Comparison of ENCODE assay signal across 22 mouse cellular contexts in genomic region chr11:113525731-113526130, GRCm38 (mm10).
DNase-seq lines count a peak whose midpoint lies in the region; ATAC-seq lines count a peak whose summit lies in the region.
"Had no signal": no experiment of that assay in that cellular context is flagged by ENCODE, and none has a peak within 500 bp of the region (broad histone marks: within the 10 kb centered on the region; RNA-seq: fewer than 3 reads in every experiment).

No protein-coding gene starts in this region.

- no peaks in the 10 kb centered on the region for H3K9me3 ChIP-seq in liver, embryonic 16.5 days (replicated peaks; ENCODE audit: control insufficient read depth, low read length)
- no peaks in the 10 kb centered on the region for H3K9me3 ChIP-seq in liver, embryonic 11.5 days (ENCODE audit: control insufficient read depth, low read length)
- H3K9me3 ChIP-seq in forebrain, embryonic 12.5 days = no peaks in the 10 kb centered on the region
- H3K9me3 ChIP-seq: heart, embryonic 13.5 days; limb, embryonic 15.5 days; neural tube, embryonic 13.5 days had no signal

- peaks cover 3% of the 10 kb centered on the region; the same call in 1 of the 2 replicates for H3K36me3 ChIP-seq in liver, embryonic 16.5 days (ENCODE audit: control insufficient read depth, insufficient read depth)
- H3K36me3 ChIP-seq in liver, embryonic 11.5 days (ENCODE audit: control insufficient read depth, insufficient read depth, low read length) = no peaks in the 10 kb centered on the region; the same call in 1 of the 2 replicates
- H3K36me3 ChIP-seq in forebrain, embryonic 12.5 days (replicated peaks) = no peaks in the 10 kb centered on the region
- H3K36me3 ChIP-seq: limb, embryonic 15.5 days; neural tube, embryonic 13.5 days had no signal

- 70% methylated on average over 18 of the region's 18 CpGs for whole genome bisulfite sequencing in liver, embryonic 16.5 days (ENCODE audit: insufficient replicate concordance)
- WGBS in liver, embryonic 11.5 days = 83% methylated on average over 18 of the region's 18 CpGs
- WGBS in forebrain, embryonic 12.5 days = 86% methylated on average over 18 of the region's 18 CpGs

- H3K4me2 ChIP-seq in liver, embryonic 16.5 days (ENCODE audit: low read depth, low read length) = no peak overlapping the region
- no peak overlapping the region for H3K4me2 ChIP-seq in liver, embryonic 11.5 days
- no peak overlapping the region for H3K4me2 ChIP-seq in forebrain, embryonic 12.5 days
- H3K4me2 ChIP-seq: heart, embryonic 13.5 days; limb, embryonic 15.5 days; midbrain, embryonic 11.5 days; neural tube, embryonic 13.5 days had no signal

- no peaks in the 10 kb centered on the region for H3K4me1 ChIP-seq in liver, embryonic 16.5 days (ENCODE audit: control insufficient read depth, low read depth, low read length)
- 0 out of 2 replicates have a peak, but pooled peaks cover 2% of the 10 kb centered on the region for H3K4me1 ChIP-seq in liver, embryonic 11.5 days (replicated peaks; ENCODE audit: control insufficient read depth, insufficient read depth, low read length)
- H3K4me1 ChIP-seq in forebrain, embryonic 12.5 days = peaks cover 14% of the 10 kb centered on the region
- H3K4me1 ChIP-seq: heart, embryonic 13.5 days; limb, embryonic 15.5 days had no signal

- peak; percentile 49 to 50 for DNase-seq in cerebellum, postnatal 10 days
- no peak for DNase-seq in cerebellum, adult 11-12 months
- DNase-seq in kidney, adult 8-10 months = peak; percentile 11 to 19
- no peak for DNase-seq in kidney, postnatal 10 days
- no peak for DNase-seq in liver, embryonic 11.5 days (ENCODE audit: low spot score)
- DNase-seq: adrenal gland, postnatal 14 days; cerebellum, adult 18-20 months; cerebellum, postnatal 36 days; heart, adult 18-20 months; right cerebral cortex, postnatal 25 days; thymus, postnatal 36 days had no signal

- H3K4me3 ChIP-seq in liver, embryonic 16.5 days (ENCODE audit: low read depth, low read length) = no peak overlapping the region
- H3K4me3 ChIP-seq in liver, embryonic 11.5 days (ENCODE audit: low read depth, low read length) = no peak overlapping the region
- no peak overlapping the region for H3K4me3 ChIP-seq in forebrain, embryonic 12.5 days (replicated peaks)
- H3K4me3 ChIP-seq: heart, embryonic 13.5 days; limb, embryonic 15.5 days; neural tube, embryonic 13.5 days had no signal

- no peak overlapping the region for H3K9ac ChIP-seq in liver, embryonic 16.5 days (ENCODE audit: low read depth, low read length)
- no peak overlapping the region for H3K9ac ChIP-seq in liver, embryonic 11.5 days (ENCODE audit: low read depth, low read length)
- no peak overlapping the region for H3K9ac ChIP-seq in forebrain, embryonic 12.5 days
- H3K9ac ChIP-seq: heart, embryonic 13.5 days; limb, embryonic 15.5 days; neural tube, embryonic 13.5 days had no signal

- no peak overlapping the region for H3K27ac ChIP-seq in liver, embryonic 16.5 days (ENCODE audit: low read length)
- no peak overlapping the region for H3K27ac ChIP-seq in liver, embryonic 11.5 days (ENCODE audit: low read depth, low read length)
- no peak overlapping the region for H3K27ac ChIP-seq in forebrain, embryonic 12.5 days
- H3K27ac ChIP-seq: heart, embryonic 13.5 days; limb, embryonic 15.5 days; macrophage; neural tube, embryonic 13.5 days had no signal

- ATAC-seq in liver, embryonic 16.5 days (ENCODE audit: low read depth) = peak; percentile 55
- ATAC-seq in liver, embryonic 11.5 days (replicated peaks; ENCODE audit: low FRiP score) = no peak
- ATAC-seq in granulocyte monocyte progenitor cell, adult 5-6 weeks (replicated peaks; ENCODE audit: poor library complexity, severe bottlenecking) = no peak
- ATAC-seq in forebrain, embryonic 12.5 days (ENCODE audit: low FRiP score) = no peak
- ATAC-seq: activated CD4-positive, CD25-positive, alpha-beta regulatory T cell, adult 4 months; CD4-positive, CD25-positive, alpha-beta regulatory T cell, adult 4 months; Patski had no signal

- no peaks in the 10 kb centered on the region for H3K27me3 ChIP-seq in liver, embryonic 16.5 days (ENCODE audit: control insufficient read depth, insufficient read depth, low read depth, low read length)
- H3K27me3 ChIP-seq in liver, embryonic 11.5 days (replicated peaks; ENCODE audit: control insufficient read depth, insufficient read depth, low read length) = no peaks in the 10 kb centered on the region
- no peaks in the 10 kb centered on the region for H3K27me3 ChIP-seq in forebrain, embryonic 12.5 days
- H3K27me3 ChIP-seq: heart, embryonic 13.5 days; limb, embryonic 15.5 days; neural tube, embryonic 13.5 days; Patski had no signal

Comparison
In these comparisons a context has a peak if more than half of its experiments do, and no peak if none do; other contexts are left out.
1. DNase-seq: peak in cerebellum, postnatal 10 days (2 of 2) and kidney, adult 8-10 months (2 of 2); none in cerebellum, adult 11-12 months (single experiment), kidney, postnatal 10 days (single experiment) and liver, embryonic 11.5 days (single experiment).